Mouse (Mus musculus): ENCODE measurements around the gene Sdhc.
"Not testable (repeated sequence)": the region's sequence is repeated elsewhere in the genome, so short reads cannot be mapped to it uniquely, and the experiment has no call there.

Gene Sdhc

DNA sequence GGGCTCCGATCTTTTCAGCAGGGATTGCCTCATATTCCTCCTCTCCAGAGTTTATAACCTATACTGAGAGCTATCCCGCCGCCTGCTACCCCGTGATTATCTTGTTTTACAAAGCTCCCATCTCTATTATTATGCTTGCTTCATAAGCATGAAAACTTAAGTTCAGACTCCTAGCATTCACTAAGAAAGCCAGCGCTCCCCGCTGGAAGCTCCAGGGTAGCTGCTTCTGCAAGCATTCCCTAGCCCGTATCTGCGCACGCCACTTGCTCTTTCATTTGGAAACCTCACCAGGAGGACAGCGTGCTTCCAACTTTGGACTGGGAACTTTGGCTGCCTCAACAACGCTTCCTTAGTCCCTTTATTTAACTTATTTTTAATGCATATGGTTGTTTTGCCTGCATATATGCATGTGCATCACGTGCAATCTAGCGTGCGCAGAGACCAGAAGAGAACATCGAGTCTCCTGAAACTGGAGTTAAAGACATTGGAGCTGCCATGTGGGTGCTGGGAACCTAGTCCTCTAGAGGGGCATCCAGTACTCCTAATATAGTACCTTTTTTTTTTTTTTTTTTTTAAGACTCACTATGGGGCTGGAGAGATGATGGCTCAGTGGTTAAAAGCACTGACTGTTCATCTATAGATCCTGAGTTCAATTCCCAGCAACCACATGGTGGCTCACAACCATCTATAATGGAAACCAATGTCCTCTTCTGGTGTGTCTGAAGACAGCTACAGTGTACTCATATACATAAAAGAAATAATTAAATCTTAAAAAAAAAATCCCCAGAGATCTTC, 38.4 kb downstream of the Sdhc start:
- peak; percentile 36 for DNase-seq

DNA sequence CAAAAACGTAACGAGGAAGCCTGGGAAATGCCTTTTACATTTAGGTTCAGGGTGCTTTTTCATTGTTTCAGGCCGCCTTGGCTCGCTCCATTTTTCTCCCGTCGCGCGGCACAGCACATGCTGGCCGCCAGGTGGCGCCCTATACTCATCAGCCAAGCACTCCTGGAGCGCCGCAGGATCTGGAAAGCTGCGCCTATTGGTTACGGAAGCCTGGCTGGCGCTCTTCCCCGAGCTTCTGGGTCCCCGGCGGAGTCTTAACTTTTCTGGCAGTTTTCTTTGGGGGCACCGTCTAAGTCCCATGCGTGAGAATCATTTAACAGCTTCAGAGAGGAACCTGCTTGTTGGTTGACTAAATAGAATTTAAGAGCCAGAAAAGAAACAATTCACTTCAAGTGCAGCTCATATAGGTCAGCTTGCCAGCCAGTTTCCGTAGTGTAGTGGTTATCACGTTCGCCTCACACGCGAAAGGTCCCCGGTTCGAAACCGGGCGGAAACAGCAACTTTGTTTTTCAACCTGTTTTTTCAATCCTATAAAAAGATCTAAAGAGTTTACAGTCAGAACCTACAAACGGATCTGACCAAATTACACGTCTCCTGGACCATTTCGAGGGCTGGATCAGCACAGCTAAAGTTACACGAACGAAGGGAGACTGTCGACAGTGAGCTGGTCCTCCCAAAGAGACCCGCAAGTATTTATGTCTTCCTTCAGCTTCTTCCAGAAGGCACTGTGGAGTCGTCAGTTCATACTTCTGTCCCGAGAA, 39.2 kb downstream of the Sdhc start:
- DNase-seq = peak; percentile 95

GRCm38 (mm10) chr1:171110659-171111019, 39.8 kb downstream of the Sdhc start:
- no peak for DNase-seq

DNA sequence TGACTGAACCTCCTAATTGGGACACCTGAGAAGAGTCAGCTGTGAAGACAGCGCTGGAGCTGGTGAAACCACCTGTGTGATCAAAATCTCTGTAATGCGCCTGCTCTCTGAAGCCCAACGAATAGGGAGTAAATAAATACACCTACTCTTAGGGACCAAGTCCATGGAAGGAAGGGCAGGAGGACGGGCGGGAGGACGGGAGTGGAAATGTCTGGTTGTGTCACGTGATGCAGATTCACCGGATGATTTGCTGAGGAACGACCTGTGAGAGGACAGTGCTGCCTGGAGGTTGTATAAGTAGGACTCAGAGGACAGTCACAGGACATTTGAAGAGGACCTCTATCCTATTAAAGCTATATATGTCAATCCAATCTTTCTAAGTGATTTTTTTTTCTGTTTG, 40.8 kb downstream of the Sdhc start:
- no peak for DNase-seq

DNA sequence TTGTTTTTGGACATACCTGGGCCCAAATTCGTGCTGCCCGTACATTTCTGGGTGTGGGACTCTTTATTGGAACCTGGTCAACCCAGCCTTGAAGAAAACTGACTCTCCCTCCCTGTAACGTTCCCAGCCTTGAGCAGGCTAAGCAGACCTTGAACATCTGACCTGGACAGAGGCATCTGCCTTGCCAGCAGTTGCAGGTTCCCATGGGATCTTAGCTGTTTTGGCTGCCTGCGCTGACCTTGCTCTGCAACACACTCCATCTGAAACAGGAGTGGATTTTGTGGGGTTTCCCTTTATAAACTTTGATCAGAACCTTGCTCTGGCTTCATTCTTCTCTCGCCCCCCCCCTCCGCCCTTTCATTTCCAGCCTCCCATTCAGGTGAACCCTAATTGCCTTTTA, 45.2 kb downstream of the Sdhc start:
- no peak for DNase-seq

DNA sequence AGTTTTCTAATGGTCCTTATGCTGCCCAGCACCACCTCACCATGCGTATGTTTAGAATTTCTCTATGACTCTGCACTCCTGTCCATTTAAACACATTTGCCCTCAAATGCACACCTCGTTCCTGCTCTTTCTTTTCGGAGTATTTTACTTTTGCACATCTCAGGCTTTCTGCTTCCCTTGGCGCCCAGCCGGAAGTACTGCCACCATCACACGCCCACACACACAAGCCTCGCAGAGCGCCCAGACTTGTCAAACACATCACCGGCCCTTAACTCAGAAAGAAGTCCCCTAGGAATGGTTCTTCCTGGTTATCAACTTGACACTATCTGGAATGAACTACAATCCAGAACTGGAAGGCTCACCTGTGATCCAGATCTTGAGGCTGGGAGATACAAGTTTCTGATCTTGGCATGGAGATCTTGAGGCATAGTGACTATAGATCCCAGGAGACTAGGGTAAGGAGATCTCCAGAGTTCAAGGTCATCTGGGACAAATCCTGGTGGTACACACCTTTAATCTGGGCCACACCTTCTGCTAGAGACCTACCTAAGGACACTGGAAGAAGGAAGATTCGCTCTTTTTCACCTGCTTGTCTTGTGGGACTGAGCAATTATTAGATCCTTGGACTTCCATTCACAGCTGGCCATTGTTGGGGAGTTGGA, 47.1 kb downstream of the Sdhc start:
- no peak for DNase-seq

GRCm38 (mm10) chr1:171102547-171103177, 47.7 kb downstream of the Sdhc start:
- peak; percentile 86 for DNase-seq

DNA sequence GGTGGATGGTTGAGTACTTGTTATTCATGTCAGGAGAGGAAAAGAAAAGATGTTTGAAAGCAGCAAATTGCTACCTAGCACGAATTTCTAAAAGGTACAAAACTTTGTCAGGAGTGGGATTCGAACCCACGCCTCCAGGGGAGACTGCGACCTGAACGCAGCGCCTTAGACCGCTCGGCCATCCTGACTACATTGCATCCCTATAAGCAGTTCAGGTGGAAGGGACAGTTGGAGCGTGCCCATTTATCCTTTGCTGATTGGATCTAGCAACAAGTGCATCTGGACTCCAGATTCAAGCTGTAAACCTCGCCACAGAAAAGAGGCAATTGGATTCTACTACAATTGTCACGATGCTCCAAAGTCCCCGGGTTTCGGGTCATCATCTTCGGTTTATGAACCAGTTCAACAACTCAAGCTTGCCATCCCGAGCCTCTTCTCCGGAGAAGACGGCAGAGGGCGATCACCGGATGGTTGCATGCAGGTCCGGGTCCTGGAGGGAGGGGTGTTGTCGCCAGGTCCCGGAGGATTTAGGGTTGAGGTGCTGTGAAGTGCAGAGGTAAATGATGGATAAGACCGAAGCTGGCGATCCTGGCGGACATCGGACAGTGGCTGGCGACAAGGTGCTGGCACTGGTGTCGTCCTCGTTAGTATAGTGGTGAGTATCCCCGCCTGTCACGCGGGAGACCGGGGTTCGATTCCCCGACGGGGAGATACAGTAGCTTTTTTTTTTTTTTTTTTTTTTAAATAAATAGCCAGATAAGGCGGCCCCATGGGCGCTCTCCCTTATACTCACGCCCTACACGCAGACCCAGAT, 48.5 kb downstream of the Sdhc start:
- peak; percentile 90 for DNase-seq

DNA sequence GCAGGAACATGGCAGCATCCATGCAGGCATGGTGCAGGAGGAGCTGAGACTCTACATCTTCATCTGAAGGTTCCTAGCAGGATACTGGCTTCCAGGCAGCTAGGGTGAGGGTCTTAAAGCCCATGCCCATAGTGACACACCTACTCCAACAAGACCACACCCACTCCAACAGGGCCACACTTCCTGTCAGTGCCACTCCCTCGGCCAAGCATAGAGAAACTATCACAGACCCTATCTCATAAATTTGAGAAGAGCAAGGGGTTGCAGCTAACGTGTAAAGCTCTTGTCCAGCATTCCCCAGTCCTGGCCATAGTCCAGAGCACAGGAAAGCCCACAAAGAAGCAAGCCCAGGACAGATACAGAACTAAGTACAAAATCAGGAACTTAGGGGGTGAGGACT, 49.4 kb downstream of the Sdhc start:
- DNase-seq = peak; percentile 53

- no peak for DNase-seq
Observed at GRCm38 (mm10) chr1:171097612-171098011, 52.8 kb downstream of the Sdhc start.

DNA sequence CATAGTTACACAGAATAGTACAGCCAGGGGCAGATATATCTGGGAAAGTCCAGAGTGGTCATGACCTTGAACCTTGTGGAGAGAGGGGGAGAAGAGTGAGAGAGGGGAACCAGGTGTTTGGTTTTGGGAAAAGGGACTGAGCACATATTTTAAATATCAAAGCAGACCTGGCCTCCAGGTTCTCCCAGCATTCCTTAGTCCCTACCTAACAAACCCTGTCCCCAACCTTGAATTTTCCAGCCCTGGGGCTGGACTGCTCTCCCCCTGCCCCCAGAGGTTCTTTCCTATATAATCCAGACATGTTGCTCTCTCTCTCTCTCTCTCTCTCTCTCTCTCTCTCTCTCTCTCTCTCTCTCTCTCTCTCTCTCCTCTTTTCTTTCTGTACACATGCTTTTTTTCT, 53.3 kb downstream of the Sdhc start:
- no peak for DNase-seq

DNA sequence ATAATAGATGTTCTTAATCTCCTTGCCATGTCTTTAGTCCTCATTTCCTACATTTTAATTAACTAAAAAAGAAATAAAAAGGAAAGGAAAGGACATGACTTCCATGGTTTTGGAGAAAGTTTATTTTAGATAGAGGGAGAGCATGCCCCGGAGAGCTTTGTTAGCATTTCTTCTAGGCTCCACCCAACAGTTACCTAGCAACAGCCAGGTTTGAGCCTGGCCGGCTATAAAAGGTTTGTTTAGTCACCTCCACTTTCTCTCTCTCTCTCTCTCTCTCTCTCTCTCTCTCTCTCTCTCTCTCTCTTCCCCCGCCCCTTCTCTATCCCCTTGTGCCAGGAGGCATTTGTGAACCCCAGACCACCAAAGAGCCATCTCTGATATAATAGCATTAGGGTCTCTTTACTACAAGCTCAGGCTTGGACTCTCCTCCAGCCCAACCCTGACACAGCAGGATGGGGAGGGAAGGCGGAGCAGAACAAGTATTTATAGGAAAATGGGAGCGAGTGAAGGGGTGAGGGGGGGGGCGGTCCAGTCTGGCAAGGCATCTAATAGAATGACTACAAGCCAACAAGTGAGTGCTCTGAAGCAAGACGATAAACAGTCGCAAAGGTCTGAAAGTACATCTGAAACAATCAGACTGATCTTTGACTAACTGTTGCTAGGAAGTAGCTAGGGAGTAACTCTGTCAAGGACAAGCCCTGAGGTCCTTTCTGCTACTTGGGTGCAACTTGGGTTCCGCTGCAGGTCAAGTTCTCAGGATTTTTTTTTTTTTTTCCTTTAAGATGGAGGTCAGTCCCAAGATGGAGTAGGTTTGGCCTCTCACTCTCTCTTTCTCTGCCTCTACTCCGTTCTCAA, 54.1 kb downstream of the Sdhc start:
- no peak for DNase-seq

GRCm38 (mm10) chr1:171094424-171094823, 56.0 kb downstream of the Sdhc start:
- no peak for DNase-seq

GRCm38 (mm10) chr1:171090761-171091160, 59.6 kb downstream of the Sdhc start:
- no peak for DNase-seq

DNA sequence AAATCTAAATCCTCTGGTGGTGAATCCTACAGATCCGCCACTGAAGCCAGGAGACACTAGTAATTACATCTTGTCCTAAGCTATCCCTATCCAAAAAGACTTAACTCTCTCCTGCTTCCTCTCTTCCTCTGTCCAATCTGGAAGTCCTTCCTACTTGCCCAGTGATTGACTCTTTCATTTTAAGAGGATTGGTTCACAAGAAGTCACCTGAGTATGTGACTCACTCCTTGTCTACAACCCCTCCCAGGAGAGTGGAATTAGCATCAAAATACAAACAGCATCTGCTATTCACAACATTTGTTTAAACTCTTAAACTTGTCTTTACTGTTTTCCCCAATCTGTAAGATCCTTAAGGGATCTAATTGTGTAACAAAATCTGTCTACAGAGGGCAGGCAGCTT, 60.5 kb downstream of the Sdhc start:
- DNase-seq = no peak

GRCm38 (mm10) chr1:171088237-171088869, 62.0 kb downstream of the Sdhc start:
- DNase-seq = not testable (repeated sequence)

- DNase-seq = no peak
Observed at GRCm38 (mm10) chr1:171085718-171086117, 64.7 kb downstream of the Sdhc start.

DNA sequence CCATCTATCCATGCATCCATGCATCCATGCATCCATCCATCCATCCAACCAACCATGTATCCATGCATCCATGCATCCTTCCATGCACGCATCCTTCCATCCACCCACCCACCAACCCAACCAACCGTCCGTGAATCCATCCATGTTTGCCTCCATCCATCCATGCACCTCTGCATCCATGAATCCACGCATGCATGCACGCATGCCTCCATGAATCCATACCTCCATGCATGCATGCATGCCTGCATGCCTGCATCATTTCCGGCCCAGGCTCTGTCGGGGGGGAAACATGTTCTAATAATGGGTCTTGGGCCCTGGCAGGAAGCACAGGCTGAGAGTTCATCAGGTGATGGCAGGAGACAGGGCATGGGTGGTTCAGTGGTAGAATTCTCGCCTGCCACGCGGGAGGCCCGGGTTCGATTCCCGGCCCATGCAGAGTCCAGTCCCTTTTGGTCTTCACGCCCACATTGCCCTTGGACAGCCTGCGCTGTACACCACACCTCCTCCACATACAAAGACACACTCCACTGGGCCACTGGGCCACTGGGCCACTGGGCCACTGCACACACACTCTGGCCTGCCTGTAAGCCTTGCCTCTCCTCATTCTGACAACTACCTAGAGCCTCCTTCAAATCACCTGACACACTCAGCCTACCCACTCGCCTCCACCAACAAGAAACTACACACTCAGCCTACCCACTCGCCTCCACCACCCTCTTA, 68.7 kb downstream of the Sdhc start:
- DNase-seq = not testable (repeated sequence)

GRCm38 (mm10) chr1:171079825-171080224, 70.6 kb downstream of the Sdhc start:
- not testable (repeated sequence) for DNase-seq

- not testable (repeated sequence) for DNase-seq
Observed at GRCm38 (mm10) chr1:171079345-171079744, 71.1 kb downstream of the Sdhc start.

Data from cerebellum, adult 9-11 months (tissue).